Mouse (Mus musculus): Measurements from ENCODE around the gene H2-Eb1.

GRCm38 (mm10) chr17:34313393-34313792 is 7.7 kb downstream of the H2-Eb1 start:
- TF ChIP-seq EP300 (IDR thresholded peaks at IDR 0.05; ENCODE audit: insufficient read depth, low read depth, low read length) (0 out of 2 replicates have a peak, but pooled peaks have one; percentile 60), POLR2A (IDR thresholded peaks at IDR 0.05; ENCODE audit: insufficient read depth, low read depth, low read length) (no peak)

Data from heart, adult 2 months (tissue).